Mouse (Mus musculus): Measurements from ENCODE around the gene Tomm22. TPM values are rescaled to one million over a fixed set of nuclear protein-coding genes. Genes with fewer than 3 reads are reported as not detected.
"Not testable (repeated sequence)": the region's sequence is repeated elsewhere in the genome, so short reads cannot be mapped to it uniquely, and the experiment has no call there.

Tomm22 gene
- 100 to 1,000 TPM; 103 to 122 (median 108) TPM for total RNA-seq (2022)

DNA sequence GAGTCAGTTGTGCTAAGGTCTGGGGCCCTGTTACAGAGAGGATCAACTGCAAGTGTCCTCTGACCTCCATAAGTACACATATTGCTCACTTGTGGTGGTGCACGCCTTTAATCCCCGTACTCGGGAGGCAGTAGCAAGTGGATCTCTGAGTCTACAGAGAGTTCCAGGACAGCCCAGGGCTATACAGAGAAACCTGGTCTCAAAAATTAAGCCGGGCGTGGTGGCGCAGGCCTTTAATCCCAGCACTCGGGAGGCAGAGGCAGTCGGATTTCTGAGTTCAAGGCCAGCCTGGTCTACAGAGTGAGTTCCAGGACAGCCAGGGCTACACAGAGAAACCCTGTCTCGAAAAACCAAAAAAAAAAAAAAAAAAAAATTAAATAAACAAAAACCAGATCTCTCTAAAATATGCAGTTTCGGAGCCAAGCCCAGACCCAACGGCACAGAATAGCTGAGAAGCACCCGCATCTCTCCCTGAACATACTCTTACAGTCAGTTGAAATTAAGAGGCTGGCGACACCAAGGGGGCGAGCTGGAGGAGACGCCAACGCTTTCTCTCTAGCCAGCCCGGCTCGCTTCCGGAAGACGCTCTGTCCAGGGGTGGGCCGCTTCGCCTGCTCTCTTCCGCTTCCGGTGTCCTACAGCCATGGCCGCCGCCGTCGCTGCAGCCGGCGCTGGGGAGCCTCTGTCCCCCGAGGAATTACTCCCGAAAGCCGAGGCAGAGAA is at the start of gene Tomm22:
Tomm22 (plus strand) TSS at position 613 of the 723 bp plus-strand sequence.
- DNase-seq (ENCODE audit: low spot score): peak; percentile 89

DNA sequence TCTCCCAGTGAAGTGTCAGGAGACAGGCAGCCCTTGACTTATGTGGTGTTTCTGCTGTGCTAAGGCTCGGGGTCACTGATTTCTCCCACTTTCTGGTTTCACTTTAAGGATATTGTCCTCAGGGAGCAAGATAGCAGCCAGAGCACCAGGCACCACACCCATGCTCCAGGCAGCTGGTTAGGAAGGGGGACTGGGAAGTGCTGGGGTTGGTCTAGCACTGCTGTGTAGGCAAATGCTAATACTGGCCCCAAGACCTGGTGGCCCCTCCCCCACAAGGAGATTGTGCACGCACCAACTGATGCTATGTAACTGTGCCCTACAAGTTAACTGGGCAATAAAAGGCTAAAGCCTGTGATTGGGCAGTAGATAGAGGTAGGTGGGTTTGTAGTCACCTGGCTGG is 40.2 kb upstream of the Tomm22 start:
- no peak for DNase-seq (ENCODE audit: low spot score)

DNA sequence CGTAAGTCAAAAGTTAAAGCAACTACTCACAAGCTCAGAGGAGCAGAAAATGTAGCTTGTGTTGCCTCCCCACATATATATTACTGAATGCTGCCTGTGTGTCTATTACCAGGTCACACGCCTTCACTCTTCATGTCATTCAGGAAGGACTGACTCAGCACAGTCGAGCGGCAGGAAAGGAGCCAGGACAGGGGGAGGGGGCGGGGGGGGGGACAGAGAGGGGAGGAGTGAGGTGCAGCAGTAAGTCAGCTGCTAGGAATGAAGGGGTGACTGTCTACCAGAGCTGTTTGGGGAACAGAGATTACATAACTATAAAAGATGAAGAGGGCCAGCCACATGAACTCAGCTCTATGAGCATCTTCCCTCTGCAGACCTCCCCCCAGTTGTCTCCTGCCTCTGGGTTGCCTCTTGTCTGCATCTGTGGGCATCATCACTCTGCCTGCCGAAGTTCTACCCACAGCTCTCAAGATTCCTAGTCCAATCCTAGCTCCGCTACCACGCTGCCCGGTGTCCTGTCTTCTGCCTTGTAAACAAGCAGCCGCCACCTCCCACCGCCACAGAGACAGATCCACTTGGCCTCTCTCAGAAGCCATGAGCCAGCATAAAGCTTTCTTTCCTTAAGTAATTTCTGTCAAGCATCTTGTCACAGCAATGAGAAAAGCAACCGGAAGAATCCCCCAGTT is 29.4 kb upstream of the Tomm22 start:
- no peak for DNase-seq (ENCODE audit: low spot score)

DNA sequence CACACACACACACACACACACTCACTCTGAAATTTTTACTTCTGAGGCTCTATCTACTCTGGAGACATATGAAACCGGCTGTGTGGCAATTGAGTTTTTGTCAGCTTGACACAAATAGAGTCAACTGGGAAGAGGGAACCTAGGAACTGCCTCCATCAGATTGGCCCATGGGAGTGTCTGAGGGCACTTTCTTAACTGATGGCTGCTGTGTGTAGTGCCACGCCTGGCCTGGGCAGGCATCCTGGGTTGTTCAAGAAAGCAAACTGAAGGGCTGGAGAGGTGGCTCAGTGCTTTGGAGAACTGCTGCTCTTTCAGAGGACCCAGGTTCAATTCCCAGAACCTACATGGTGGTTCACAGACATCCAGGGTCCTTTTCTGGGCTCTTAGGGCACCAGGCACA is 25.2 kb upstream of the Tomm22 start:
- no peak for DNase-seq (ENCODE audit: low spot score)

DNA sequence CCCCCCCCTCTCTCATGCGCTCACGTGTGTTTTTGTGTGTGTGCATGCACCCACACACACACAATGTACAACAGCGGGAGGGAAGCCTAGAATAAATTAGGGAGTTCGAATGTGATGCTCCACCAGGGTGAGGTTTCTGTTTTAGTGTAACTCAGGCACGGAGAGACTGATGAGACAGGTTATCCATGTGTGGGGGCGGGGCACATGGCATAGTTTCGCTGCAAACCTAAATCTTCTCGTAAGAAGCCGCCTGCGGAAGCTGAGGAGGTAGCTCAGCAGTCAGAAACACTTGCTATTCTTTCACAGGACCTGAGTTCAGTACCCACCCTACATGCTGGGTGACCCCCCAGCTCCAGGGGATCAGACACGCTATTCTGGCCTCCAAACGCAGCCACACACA is 22.5 kb upstream of the Tomm22 start:
- no peak for DNase-seq (ENCODE audit: low spot score)

DNA sequence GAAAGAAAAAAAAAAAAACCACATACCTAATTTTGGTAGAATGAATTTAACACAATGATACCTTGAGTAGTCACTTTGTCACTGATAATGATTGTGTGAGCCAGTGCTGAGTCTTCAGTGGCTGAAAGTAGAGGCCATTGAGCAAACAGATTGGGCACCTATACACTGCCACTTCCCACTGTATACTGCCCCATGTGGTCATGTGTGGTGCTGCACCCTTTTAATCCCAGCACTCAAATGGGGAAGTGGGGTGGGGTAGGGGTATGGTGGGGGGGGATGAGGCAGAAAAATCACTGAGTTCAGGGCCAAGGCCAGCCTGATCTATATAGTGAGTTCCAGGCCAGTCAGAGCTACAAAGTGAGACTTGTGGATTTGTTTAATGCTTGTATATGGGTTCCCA is 20.1 kb upstream of the Tomm22 start:
- no peak for DNase-seq (ENCODE audit: low spot score)

DNA sequence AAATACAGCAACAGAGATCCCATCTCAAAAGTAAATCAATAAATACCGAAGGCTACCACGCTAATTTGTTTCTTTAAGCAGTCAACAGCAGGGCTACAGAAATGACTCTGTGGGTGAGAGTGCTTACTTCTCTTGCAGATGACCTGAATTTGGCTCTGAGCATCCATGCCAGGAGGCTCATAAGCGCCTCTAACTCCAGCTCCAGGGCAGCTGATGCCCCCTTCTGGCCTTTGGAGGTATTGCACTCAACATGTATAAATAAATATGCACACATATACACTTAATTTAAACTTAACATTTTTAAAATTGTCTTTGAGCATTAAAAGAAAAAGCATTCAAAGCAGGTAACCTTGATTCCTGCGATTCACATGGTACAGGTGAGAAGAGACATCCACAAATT is 19.2 kb upstream of the Tomm22 start:
- no peak for DNase-seq (ENCODE audit: low spot score)

DNA sequence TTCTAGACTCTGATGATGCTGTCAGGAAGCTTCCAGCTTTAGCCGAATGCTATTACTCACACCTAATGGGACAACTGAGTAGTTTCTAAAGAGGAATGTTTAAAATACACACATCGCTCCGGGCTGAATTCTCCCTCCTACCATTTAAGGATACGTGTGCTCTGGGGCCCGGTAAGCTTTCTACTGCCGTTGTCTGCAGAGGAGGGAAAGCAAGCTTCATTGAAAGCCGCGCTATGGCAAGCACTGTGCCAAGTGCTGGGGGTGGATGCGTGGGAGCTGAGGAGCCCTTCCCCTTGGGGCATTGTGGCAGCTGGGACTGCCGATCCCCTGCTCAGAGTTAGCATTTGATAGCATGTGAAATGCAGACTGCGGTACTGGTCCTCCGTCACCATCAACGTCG is 14.2 kb upstream of the Tomm22 start:
- no peak for DNase-seq (ENCODE audit: low spot score)

DNA sequence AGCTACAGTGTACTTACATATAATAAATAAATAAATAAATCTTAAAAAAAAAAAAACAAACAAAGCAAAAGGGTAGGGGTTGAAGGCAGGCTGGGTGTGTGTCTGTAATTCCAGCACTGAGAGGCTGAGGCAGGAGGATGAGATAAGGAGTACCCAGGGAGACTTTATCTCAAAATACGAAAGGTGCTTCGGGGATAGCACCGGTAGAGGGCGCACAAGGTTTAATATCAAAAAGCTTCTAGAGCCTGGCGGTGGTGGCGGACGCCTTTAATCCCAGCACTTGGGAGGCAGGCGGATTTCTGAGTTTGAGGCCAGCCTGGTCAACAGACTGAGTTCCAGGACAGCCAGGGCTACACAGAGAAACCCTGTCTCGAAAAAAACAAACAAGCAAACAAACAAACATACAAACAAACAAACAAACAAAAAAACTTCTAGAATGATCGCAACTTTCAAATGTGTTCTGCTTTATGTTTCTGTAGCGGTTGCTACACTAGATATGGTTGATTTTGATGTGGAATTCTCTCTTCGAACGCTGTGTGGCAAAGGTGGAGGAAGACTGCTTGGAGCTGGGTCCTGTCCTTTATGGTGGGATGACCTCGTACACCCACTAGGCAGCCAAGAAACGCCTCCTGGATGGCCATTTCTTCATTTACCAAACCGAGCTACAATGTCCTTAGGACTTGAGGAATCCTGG is 12.7 kb upstream of the Tomm22 start:
- DNase-seq (ENCODE audit: low spot score): peak; percentile 87

DNA sequence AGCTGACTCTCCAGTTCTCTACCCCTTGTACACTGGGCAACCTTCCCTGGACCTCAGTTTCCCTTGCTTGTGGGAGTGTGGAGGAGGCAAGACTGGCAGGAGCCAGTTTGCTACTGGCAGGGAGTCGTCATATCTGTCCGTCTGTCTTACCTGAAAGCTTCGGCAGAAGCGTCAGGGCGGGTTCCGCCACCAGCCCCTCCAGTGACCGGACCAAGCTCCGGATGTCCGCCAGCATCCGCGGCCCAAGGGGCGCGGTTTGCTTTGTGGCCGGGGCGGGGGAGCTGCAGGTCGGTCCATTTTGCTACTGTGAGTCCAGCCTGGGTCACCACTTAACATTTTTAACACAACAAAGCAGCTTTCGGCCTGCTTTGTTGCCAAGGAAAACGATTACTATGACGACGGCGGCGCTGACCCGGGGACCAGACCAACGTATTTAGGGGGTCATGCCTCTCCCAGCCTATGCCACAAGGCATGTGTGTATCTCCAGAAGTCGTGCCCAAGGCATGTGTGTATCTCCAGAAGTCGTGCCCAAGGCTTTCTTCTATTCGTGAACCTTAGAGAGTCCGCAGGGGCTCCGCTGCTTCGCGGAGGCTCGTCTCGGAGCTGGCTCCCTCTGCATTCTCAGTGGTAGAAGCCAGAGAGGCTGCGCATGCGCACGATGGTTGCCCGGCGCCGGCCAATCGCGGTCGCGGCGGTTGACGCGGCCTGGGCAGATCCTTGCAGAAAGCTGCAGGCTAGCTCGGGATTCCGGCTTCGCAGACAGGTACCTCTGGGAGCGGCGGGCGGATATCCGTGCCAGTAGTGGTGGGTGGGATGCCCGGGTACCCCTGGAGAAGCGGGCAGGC is 11.9 kb upstream of the Tomm22 start, which contains the start of the genes Fam227a and Cby1:
Fam227a (minus strand) TSS at position 426 of the 845 bp plus-strand sequence.
Cby1 (plus strand) TSS at position 669 of the 845 bp plus-strand sequence.
- peak; percentile 95 for DNase-seq (ENCODE audit: low spot score)

DNA sequence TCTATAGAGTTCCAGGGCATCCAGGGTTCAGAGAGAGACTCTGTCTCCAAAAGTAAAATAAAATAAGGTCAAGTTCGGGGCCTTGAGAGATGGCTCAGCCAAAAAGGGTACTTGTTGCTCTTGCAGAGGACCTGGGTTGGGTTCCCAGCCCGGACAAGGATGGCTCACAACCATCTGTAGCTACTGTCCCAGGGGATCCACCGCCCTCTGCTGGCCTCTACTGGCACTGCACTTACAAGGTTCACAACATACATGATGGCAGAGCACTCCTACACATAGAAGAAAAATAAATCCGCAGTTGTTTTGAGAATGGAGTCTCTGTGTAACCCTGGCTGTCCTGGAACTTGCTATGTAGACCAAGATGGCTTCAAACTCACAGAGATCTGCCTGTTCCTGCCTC is 8.8 kb upstream of the Tomm22 start:
- DNase-seq (ENCODE audit: low spot score): no peak

DNA sequence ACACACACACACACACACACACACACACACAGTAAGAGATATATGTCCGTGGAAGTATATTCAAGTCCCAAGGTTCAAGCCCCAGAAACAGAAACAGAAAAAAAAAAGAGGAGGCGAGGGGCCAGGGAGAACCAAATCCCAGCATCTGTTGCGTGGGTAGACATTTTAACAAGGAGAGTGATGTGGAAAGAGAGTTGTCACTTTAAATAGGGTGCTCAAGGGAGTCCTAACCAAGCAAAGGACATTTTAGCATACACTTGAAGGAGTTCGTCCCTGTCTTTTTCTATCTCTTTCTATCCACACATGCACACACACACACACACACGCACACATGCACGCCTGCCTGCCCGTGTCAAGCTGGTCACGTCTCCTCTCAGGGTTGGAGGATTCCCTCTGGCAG is 6.0 kb upstream of the Tomm22 start:
- DNase-seq (ENCODE audit: low spot score): no peak

DNA sequence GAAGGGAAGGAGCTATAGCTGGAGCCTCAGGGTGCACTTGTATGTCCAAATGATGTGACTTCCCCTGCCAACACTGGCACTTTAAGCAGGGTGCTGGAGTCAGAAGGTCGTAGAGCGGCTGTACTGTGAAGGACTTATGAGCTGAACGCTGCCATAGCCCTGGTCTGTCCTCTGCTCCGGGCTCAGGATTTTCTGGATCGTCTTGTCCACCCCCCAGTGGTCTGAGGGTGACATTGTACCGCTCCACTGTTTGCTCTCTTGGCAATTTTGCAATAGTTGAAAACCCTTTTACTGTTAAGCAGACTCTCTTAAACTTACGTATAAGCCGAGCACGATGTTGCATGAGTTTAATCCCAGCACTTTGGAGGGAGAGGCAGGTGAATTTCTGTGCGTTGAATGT is 1.5 kb upstream of the Tomm22 start:
- DNase-seq (ENCODE audit: low spot score): no peak

DNA sequence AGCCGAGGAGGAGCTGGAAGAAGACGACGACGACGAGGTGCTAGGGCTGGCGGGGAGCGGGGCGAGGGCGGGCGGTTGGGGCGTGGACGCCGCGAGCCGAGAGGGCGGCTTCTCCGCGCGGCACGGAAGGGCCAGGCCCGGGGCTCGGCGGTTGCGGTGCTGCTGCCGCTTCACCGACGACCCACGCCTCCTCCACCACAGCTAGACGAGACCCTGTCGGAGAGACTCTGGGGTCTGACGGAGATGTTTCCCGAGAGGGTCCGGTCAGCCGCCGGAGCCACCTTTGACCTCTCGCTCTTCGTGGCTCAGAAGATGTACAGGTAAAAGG is 275 bp downstream of the Tomm22 start:
- no peak for DNase-seq (ENCODE audit: low spot score)

DNA sequence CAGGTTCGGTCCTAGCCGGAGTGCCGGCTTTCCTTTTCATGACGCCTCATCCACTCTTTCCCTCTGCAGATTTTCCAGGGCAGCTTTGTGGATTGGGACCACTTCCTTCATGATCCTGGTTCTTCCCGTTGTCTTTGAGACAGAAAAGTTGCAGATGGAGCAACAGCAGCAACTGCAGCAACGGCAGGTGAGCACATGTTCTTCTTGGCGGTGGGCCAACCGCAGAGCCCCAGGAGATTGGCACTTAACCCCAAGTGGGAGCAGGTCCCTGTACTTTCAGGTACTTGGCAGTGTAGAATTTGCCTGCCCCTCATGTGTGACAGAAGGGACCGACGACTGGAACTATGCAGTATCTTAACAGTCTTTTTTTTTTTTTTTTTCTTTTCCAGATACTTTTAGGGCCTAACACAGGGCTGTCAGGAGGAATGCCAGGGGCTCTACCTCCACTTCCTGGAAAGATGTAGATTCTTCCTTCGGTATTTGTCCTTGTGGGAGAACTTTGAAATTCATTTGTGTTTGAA is 1.2 kb downstream of the Tomm22 start:
- DNase-seq (ENCODE audit: low spot score): not testable (repeated sequence)

DNA sequence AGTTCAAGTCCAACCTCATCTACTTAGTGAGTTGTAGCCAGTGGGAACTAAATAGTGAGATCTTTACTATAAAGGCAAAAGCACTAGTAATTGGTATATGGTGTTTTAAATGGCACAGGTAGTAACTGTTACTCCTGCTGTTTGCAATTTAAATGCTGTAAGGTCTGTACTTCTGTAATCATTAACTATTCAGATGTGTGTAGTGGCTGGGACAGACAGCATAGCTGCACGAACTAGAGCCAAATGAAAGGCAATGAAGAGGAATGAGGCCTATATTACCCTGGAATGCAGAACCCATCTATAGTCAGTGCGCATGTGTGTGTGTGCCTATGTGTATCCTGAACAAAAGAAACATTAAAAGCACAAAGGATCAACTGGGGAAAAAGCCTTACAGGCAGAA is 7.3 kb downstream of the Tomm22 start:
- DNase-seq (ENCODE audit: low spot score): no peak

DNA sequence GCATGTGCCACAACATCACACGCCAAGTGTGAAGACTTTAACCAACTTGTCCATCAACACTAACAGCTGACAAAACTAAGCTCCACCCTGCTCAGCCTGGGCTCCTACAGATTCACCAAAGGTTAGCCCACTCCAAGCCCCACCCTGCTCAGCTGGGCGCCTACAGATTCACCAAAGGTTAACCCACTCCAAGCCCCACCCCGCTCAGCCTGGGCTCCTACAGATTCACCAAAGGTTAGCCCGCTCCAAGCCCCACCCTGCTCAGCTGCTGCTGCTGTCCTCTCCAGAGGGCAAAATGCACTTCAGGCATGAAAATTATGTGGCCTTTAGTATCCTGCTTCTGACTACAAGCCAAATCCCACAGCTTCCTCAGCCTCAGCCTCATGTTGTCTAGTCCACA is 11.3 kb downstream of the Tomm22 start:
- no peak for DNase-seq (ENCODE audit: low spot score)

DNA sequence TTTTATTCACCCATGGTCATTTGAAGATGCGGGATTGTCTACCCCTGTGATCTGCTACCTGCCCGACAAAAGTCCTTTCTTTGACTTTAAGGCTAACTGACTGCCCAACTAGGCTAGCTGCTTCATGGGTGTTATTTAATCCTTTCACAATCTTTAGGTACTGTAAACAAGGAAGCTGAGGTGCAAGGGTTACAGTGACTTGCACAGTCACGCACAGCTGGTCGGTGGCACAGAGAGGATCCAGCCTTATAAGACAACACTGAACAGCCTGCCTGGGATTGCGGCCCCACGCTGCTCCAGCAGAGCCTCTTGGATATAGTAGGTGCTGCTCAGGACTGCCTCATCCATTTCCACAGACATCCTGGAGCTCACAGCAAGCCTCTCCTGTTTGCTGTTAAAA is 12.5 kb downstream of the Tomm22 start:
- DNase-seq (ENCODE audit: low spot score): no peak

DNA sequence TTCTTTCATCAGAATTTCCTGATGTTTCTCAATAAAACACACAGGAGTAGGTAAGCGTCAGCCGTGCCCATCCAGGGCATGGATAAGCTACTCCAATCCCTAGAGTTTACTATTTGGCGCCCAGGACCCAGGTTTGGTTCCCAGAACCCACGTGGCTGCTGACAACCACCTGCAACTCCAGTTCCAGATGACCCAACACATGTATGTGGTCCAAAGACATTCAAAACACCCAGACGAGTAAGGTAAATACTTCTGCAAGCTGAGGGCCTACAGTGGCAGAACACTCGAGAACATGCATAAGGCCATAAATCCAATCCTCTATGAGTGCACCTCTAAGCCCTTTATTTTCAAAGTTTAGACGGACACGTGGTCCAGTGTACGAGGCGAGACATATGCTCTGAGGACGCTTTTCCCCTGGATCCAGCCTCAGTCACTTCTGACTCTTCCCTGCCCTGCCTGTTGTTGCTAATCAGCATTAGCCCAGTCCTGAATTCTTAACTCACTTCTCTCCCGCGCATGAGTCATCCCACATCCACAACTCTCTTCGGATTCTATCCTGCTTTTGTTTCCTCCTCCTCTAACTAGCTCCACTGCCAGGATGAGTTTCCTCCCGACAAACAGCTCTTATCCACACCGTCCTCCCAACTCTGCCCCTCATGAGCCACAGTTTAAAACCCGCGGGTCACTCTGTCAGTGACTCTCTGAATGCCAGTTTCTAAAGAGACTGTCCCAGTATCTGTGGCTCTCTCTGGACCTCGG is 13.2 kb downstream of the Tomm22 start:
- no peak for DNase-seq (ENCODE audit: low spot score)

DNA sequence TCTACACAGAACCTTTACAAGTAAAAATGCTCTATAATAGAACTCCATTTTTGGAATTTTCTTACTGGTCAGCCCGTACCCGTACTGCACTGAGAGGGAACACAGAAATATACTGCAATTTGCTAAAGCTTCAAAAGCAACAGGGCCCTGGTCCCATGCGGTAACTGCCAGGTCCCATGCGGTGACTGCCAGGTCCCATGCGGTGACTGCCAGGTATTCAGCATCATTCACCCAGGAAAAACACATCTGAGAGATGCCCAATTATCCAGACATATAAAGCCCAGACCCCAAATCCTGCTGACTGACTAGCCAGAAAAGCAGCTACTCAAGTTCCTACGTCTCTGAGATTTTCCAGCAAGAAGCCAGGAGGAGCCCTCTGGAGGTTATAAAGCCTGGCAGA is 14.0 kb downstream of the Tomm22 start:
- DNase-seq (ENCODE audit: low spot score): no peak

DNA sequence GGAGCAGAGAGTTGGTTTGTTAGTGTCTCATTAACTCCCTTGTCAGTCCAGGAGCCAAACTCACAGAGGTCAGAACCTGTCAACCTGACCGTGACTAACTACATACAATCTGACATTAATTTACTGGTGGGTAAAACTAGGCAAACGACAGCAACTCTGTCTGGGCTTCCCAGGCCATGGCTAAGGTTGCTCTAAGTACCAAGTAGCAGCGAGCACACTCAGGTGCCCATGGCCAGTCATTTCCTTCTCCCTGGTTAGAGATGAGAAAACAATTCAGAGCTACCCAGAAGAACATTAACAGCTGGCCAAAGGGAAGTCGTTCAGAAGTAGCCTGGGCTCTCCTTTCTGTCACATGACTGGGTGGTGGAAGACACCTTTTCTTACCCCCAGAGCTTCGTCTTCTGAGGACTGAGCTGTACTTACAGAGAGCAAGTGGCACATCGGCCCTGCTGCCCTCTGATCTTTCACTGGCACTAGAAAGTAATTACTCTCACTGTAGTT is 14.5 kb downstream of the Tomm22 start:
- no peak for DNase-seq (ENCODE audit: low spot score)

Measured in heart, adult 8-10 months (tissue).